Mouse (Mus musculus): ENCODE measurements at regions not wholly inside any gene's neighbourhood (a gene's known extent, or its start where the extent isn't known, plus 50 kb on each side); places are given as distances from the start of the nearest gene placed in this dataset.

- no peak for DNase-seq
Observed at GRCm38 (mm10) chr15:62849326-62849725, 995.7 kb downstream of the Gsdmc2 start.

- DNase-seq, result no peak
Observed at GRCm38 (mm10) chr15:62845884-62846283, 999.1 kb downstream of the Gsdmc2 start.

- DNase-seq, result no peak
Observed at GRCm38 (mm10) chr15:62825586-62825985, 1019.4 kb downstream of the Gsdmc2 start.

DNA sequence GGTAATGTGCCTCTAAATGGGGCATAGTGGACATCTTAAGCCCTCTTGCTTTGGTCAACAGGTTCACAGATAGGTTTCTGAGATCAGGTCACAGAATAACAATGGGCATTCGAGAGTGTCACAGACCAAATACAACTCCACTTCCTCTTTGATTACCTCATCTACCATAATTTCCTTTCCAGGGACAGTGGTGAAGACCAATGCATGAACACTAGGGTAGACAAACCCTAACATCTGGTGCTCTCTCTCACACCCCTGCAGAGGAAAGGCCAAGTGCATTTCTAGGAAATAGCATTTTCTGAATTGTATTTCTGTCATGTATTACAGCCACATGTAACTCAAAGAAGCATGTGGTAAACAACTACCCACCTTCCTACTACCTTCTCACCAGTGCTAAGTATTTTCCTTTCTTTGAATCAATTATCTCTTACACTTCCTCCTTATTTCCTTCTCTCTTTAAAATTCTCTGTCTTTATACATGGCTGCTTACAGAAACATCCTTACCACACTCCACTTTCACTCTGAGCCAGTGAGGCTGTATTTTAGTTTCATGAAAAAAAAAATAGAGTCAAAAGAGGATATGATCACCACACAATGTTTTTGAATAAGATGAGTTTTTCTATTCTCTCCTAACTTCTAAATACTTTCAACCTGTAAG is 1021.0 kb downstream of the Gsdmc2 start:
- DNase-seq, result no peak

- DNase-seq, result no peak
Observed at GRCm38 (mm10) chr15:62822305-62822704, 1022.7 kb downstream of the Gsdmc2 start.

- DNase-seq, result no peak
Observed at GRCm38 (mm10) chr15:62813093-62813492, 1031.9 kb downstream of the Gsdmc2 start.

GRCm38 (mm10) chr15:62812026-62812425 is 1033.0 kb downstream of the Gsdmc2 start:
- no peak for DNase-seq

DNA sequence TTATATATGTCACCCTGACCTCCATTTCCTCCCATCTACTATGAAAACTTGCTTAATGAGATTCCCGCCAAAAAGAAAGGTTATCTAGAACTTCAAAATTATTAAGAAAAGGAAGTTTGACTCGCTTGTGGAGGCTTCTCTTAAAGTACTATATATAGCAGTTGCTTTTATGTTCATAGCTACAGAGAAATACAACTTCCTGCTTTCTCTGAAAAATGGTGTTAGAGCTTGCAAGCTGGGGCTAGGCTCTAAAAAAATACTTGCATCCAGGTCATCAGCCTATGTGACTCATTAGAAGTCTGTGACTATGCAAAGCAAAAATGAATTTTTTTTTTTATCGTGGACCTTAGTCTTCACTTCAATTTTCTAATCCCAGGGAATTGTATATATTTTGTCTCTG is 1035.7 kb downstream of the Gsdmc2 start:
- no peak for DNase-seq

- DNase-seq, result no peak
Observed at GRCm38 (mm10) chr15:62808087-62808808, 1036.7 kb downstream of the Gsdmc2 start.

DNA sequence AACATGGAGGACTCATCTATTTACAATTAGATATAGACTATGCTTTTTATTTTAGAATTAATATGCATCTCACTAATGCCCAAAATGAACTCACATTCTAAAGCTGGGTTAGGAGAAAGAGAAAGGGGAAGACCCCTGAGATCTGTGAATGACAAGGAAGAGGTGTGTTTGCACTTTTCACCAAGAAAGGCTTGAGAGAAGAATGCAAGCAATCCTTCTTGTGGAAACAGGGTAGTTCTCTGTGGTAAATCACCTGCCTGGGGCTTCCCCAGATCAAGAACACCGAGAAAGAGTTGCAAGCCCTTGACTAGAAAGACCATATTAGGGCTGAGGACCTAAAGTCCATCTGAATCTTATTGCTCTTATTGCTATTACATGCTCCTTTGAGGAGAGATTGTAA is 1037.6 kb downstream of the Gsdmc2 start:
- no peak for DNase-seq

- DNase-seq, result no peak
Observed at GRCm38 (mm10) chr15:62802770-62803169, 1042.2 kb downstream of the Gsdmc2 start.

DNA sequence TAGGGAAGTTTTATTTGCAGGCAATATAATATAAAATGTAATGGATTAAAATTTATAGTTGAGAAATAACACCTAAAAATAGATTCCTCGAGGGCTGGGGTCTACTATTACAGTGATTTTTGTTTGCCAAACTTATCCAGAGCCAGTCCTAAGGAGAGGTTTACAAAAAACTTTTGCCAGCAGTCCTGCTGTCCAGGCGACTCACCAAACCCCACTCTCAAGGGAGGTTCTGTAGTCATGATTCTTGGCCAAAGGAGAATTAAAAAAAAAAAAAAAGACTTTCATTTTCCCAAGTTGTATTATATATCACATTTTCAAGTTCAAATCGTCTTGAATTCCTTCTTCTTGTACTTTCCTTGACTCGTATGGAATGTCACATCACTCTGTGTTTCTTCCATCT is 1046.2 kb downstream of the Gsdmc2 start:
- no peak for DNase-seq

GRCm38 (mm10) chr15:62793569-62793968 is 1051.4 kb downstream of the Gsdmc2 start:
- DNase-seq, result no peak

- DNase-seq, result no peak
Observed at GRCm38 (mm10) chr15:62792084-62792483, 1052.9 kb downstream of the Gsdmc2 start.

DNA sequence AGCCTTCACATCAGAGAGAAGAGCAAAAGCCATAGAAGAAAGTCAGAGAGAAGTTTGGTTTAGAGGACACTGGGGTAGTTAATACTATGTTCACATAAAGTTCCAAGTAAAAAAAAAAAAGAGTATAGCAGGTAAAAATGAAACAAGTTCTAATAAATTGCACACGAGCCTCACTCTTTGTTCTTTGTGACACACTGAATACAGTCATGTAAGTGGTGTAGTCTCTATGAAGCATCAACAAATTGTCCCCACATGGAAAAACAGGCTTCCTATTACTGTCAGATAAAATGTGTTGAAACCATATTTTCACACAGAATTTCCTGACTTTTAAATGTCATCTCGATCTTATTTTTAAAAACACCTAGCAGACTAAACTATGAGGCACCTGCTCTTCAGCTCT is 1057.2 kb downstream of the Gsdmc2 start:
- DNase-seq, result no peak

- DNase-seq, result no peak
Observed at GRCm38 (mm10) chr15:62786315-62786714, 1058.7 kb downstream of the Gsdmc2 start.

DNA sequence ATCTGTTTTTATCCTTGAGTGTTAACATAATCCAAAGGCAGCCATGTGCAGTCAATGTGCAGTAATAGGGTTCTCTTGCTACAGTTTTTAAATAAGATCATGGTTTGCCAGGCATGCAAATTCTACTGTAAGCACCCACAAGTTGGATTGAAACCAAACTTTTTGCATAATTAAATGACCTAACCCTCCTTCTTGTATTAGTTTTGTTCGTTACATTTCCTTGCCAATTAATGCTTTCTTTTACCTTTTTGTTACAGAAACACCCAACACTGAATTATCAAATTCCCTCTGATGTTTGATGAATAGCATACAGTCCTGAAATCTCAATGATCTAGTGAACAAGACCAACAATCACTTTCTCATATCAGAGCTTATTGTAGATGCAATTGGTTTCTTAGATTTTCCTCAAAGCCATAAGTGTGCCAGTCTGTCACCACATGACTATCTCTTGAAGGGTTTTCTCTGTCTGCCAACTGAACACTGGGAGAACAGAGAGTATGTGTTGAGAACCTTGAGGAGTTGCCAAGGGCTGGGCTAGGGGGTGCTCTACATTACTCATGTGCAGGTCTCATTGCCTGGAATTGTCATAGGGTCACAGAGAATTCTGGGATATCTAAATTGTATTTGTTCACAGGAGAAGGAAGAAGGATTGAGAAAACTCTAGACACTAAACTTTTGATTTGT is 1060.4 kb downstream of the Gsdmc2 start:
- no peak for DNase-seq

DNA sequence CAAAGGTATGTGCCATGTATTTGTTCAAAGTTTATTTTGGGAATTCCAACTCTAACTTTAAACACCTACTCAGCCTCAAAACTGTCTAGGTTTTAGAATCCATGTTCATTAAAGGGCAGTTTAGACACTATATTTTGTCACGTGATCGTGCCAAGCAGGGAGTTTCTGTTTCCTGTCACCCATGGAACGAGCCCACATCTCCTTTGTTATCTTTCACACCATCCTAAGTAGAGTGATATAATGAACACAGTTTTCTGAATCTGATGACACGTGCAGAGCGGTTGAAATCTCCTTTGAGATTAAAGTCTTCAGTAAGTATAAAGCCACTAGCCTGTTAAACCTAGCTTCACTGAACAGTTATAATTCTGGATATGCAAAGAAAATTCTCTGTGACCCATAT is 1066.1 kb downstream of the Gsdmc2 start:
- DNase-seq, result no peak

- DNase-seq, result no peak
Observed at GRCm38 (mm10) chr15:62752686-62753085, 1092.3 kb downstream of the Gsdmc2 start.

DNA sequence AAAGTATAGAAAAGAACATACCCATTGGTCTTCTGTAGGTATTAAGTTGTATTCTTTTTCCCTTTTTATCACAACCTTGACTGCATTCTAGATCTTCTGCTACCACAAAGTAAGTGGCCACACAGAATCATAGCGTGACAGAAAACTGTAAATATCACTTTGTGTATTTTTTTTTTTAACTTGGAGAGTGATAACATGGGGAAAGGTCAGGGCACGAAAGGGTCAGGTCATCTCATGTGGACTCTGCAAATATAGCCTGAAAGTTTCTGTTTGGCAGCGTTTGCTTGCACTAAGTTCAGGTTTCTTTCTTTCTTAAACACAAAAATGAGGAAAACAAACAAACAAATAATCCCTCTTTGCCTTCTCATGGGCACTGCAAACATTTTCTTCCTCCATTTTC is 1101.1 kb downstream of the Gsdmc2 start:
- DNase-seq, result no peak

DNA sequence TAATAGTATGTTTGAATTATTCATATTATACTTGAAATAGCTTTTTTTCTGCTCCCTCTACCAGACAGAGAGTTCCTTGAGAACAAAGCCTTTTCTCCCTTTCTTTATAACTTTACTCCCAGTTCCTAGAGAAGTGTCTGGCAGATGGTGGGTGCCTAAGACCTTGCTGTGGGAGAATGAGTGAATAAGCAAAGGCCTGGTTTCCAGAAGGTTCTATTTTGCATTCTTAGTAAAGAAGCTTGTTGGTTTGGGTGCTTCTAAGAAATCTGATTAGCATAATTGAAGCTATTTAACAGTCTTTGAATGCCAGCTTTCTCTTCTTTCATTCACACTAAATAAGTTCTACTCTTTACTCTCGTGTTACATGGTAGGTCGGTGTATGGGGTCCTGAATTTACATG is 1104.2 kb downstream of the Gsdmc2 start:
- no peak for DNase-seq

- no peak for DNase-seq
Observed at GRCm38 (mm10) chr15:62735334-62735733, 1109.6 kb downstream of the Gsdmc2 start.

GRCm38 (mm10) chr15:62734900-62735299 is 1110.1 kb downstream of the Gsdmc2 start:
- no peak for DNase-seq

DNA sequence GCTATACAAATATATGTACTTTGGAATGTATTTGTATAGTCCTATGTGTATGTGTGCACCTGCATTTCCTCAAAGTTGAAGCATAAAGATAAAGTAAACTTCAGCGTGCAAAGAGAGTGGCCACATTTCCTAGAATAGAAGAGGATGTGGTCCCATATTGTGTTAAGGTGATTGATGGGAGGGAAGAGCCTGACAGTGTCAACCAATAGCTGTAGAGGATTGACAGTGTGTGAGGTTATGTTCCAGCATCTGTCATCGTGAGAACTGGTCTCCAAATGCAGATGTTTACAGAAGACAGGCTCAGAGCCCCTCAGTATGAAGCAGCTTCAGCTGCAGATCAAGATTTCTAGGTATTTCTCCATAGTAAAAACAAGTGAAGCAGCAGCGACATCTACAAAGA is 1114.5 kb downstream of the Gsdmc2 start:
- no peak for DNase-seq

Measured in liver (tissue).